Mouse (Mus musculus): ENCODE results near the gene Lpin2. TPM values are rescaled to one million over a fixed set of nuclear protein-coding genes. Genes with fewer than 3 reads are reported as not detected.
A peak's percentile ranks its signal among the peaks of the same experiment; 100 is the strongest.

Lpin2 gene
- total RNA-seq, 1 experiment from 2014 or later = 97.0 TPM

GRCm38 (mm10) chr17:71195633-71196391, 13.5 kb downstream of the Lpin2 start:
- ATAC-seq (replicated peaks; ENCODE audit: low read depth, poor library complexity, severe bottlenecking) = peak; percentile 36

- no peak for ATAC-seq (replicated peaks; ENCODE audit: low read depth, poor library complexity, severe bottlenecking)
Observed at GRCm38 (mm10) chr17:71196415-71196814, 14.1 kb downstream of the Lpin2 start.

DNA sequence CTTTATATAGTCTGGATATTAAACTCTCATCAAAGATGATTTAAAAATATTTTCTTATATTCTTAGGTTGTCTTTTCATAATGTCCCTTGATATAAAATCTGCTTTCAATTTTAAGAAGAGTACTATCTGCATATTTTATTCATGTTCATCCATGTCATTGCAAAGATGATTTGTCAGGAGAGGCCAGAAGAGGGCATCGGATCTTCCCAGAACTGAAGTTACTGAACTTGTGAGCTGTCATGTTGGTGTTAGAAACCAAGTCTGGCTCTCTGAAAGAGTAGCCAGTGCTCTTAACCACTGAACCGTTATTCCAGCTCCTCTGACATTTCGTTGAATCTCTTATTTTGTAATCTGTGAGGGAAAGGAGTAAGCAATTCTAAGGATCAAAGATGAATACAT, 17.0 kb downstream of the Lpin2 start:
- ATAC-seq (replicated peaks; ENCODE audit: low read depth, poor library complexity, severe bottlenecking) = no peak

- no peak for ATAC-seq (replicated peaks; ENCODE audit: low read depth, poor library complexity, severe bottlenecking)
Observed at GRCm38 (mm10) chr17:71202136-71202535, 19.8 kb downstream of the Lpin2 start.

DNA sequence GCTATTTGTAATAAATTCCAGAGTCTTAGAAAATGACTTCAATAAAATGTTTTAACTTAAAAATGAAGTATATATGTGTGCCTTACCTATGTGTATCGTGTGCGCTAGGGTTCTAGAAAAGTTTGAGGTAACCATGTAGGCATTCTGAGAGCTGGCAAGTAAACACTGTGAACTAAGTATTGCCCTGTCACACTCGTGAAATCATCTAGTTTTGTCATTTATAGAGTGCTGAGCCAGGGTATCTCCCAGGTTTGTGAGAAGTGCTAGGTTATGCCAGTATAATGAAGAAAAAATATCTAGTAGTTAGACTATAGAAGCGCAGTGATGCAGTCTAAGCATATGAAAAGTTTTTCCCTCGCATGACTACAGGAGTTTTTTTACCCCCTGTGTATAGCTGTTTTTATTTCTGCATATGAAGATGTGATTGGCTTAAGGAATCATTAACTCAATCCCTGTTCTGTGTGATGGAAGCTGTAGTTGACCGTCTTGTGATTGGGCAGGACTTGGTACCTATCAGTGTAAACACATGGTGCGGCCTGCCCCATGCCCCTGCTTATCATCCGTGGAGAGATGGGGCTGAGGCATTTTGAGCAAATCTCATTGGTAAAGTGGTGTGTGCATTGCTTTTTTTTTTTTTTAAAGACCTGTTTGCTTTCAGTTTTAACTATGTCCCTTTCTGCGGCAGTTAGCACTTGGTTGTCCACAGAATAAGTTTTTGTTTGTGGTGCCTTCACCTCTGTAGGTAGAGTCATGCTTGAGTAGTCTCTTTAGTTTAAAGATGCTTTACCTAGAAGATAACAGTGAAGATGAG, 21.8 kb downstream of the Lpin2 start:
- peak; percentile 89 for ATAC-seq (replicated peaks; ENCODE audit: low read depth, poor library complexity, severe bottlenecking)

- peak; percentile 24 for ATAC-seq (replicated peaks; ENCODE audit: low read depth, poor library complexity, severe bottlenecking)
Observed at GRCm38 (mm10) chr17:71204809-71205091, 22.4 kb downstream of the Lpin2 start.

DNA sequence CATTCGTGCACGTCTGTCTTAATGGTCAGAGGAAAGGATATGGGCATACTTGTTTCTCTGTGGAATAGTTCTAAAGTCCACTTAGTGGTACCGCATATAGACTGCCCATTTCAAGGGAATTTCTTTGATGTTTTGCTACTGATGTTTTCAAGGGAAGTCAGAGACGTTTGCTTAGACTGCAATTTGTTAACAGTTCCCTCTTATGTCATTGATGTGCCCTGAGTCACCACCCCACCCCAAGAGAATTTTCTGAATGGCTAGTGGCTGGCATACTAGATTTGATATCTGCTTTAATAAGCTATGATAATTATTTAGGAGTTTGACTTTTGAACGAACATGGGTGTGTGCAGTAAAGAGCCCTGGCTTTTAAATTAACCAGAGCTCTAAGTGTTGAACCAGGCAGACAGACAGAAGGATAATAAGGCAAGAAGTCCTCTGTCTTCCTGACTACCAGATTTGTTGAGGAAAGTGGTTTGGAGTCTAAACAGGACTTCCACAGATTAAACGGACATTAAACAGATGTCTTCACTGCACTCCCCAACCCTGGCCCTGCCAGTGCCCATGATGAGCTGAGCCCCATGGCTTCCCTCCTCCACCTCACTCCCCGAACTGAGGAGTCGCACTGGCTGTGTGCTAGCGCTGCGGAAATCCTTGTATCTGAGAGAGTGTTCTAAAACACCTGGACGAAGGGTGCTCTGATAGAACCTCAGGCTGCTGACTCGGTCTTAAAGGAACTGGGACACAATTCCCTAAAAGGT, 24.0 kb downstream of the Lpin2 start:
- ATAC-seq (replicated peaks; ENCODE audit: low read depth, poor library complexity, severe bottlenecking) = no peak

- no peak for ATAC-seq (replicated peaks; ENCODE audit: low read depth, poor library complexity, severe bottlenecking)
Observed at GRCm38 (mm10) chr17:71207268-71207667, 24.9 kb downstream of the Lpin2 start.

- no peak for ATAC-seq (replicated peaks; ENCODE audit: low read depth, poor library complexity, severe bottlenecking)
Observed at GRCm38 (mm10) chr17:71208376-71208775, 26.0 kb downstream of the Lpin2 start.

- no peak for ATAC-seq (replicated peaks; ENCODE audit: low read depth, poor library complexity, severe bottlenecking)
Observed at GRCm38 (mm10) chr17:71208921-71209320, 26.6 kb downstream of the Lpin2 start.

- ATAC-seq (replicated peaks; ENCODE audit: low read depth, poor library complexity, severe bottlenecking) = no peak
Observed at GRCm38 (mm10) chr17:71209936-71210335, 27.6 kb downstream of the Lpin2 start.

GRCm38 (mm10) chr17:71211962-71212646, 29.7 kb downstream of the Lpin2 start:
- peak; percentile 73 for ATAC-seq (replicated peaks; ENCODE audit: low read depth, poor library complexity, severe bottlenecking)

- ATAC-seq (replicated peaks; ENCODE audit: low read depth, poor library complexity, severe bottlenecking) = no peak
Observed at GRCm38 (mm10) chr17:71213666-71214065, 31.3 kb downstream of the Lpin2 start.

GRCm38 (mm10) chr17:71214514-71215240, 32.3 kb downstream of the Lpin2 start:
- ATAC-seq (replicated peaks; ENCODE audit: low read depth, poor library complexity, severe bottlenecking) = peak; percentile 20; the same call in 1 of the 2 replicates

- 0 out of 2 replicates have a peak, but pooled peaks have one; percentile 3 for ATAC-seq (replicated peaks; ENCODE audit: low read depth, poor library complexity, severe bottlenecking)
Observed at GRCm38 (mm10) chr17:71215241-71215839, 33.0 kb downstream of the Lpin2 start.

- 0 out of 2 replicates have a peak, but pooled peaks have one; percentile 19 for ATAC-seq (replicated peaks; ENCODE audit: low read depth, poor library complexity, severe bottlenecking)
Observed at GRCm38 (mm10) chr17:71216263-71216662, 33.9 kb downstream of the Lpin2 start.

- no peak for ATAC-seq (replicated peaks; ENCODE audit: low read depth, poor library complexity, severe bottlenecking)
Observed at GRCm38 (mm10) chr17:71217111-71217685, 34.8 kb downstream of the Lpin2 start.

- ATAC-seq (replicated peaks; ENCODE audit: low read depth, poor library complexity, severe bottlenecking) = no peak
Observed at GRCm38 (mm10) chr17:71221383-71221782, 39.0 kb downstream of the Lpin2 start.

DNA sequence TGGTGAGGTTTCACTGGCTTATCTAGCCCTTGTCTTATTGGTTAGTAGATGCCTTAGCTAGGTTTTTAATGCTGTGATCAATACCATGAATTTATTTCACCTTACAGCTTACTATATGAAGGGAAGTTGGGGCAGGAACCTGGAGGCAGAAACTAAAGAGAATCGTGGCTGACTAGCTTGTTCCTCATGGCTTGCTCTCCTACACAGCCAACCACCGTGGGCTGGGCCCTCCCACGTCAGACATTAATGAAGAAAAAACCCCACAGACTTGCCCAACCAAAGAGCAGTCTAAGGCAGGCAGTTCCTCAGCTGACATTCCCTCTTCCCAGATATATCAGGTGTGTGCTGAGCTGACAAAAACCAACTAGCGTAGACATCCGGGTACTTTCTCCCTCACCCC, 41.3 kb downstream of the Lpin2 start:
- ATAC-seq (replicated peaks; ENCODE audit: low read depth, poor library complexity, severe bottlenecking) = no peak

Data from common myeloid progenitor, adult 5-6 weeks (primary cell).